Mouse (Mus musculus) bone marrow, adult 2 months (tissue): Measurements from ENCODE around the gene Myo15b. TPM values are rescaled to one million over a fixed set of nuclear protein-coding genes. Genes with fewer than 3 reads are reported as not detected.
A peak's percentile ranks its signal among the peaks of the same experiment; 100 is the strongest.

Source experiments
- H3K27ac ChIP-seq: fragments of 200-500 bp; 2 replicates; pipeline ENCODE4 v1.5.1; 2012; ENCODE audit warnings: low read depth, mild to moderate bottlenecking, control low read depth, inconsistent platforms, low read length; ENCODE audit not compliant: control insufficient read depth, poor library complexity, insufficient read depth
- H3K4me1 ChIP-seq: fragments of 200-500 bp; 2 replicates; pipeline ENCODE4 v1.6.1; 2011; ENCODE audit warnings: low read length; ENCODE audit not compliant: control insufficient read depth, insufficient read depth
- H3K4me3 ChIP-seq: fragments of 200-500 bp; replicated peaks from 2 replicates; pipeline ENCODE3; 2011; ENCODE audit warnings: mild to moderate bottlenecking, low read depth, low read length, control low read depth; ENCODE audit not compliant: control insufficient read depth
- CTCF ChIP-seq: fragments of 200-500 bp; IDR thresholded peaks from 2 replicates; pipeline ENCODE4 v1.5.1; 2011; ENCODE audit warnings: low read length, control low read depth; ENCODE audit not compliant: control insufficient read depth, insufficient read depth
- POLR2A ChIP-seq: fragments of 200-500 bp; IDR thresholded peaks from 2 replicates; pipeline ENCODE4 v1.6.1; 2011; ENCODE audit warnings: low read depth, mild to moderate bottlenecking, control low read depth, low read length, borderline replicate concordance; ENCODE audit not compliant: control insufficient read depth
- WGBS: fragments of 180-500 bp; shearing (Covaris S2); methylation state at CpG from one replicate; pipeline ENCODE4 v1.1.7; 2018; 5-methylcytosine and 5-hydroxymethylcytosine counted together
- polyA plus RNA-seq: library from polyadenylated mRNA; stranded (reverse); fragments of >200 nt; gene quantifications from 2 replicates; pipeline ENCODE4 v1.2.4, GENCODE M21; 2011; ENCODE audit warnings: low replicate concordance; ENCODE audit not compliant: missing spikeins, insufficient read depth, insufficient read length

The Myo15b gene
- polyA plus RNA-seq, 1 experiment, result 0.57 TPM

- Histone ChIP-seq H3K4me3 (no peak overlapping the region), H3K4me1 (no peaks in the 10 kb centered on the region), H3K27ac (no peak overlapping the region)
- TF ChIP-seq POLR2A (no peak), CTCF (no peak)
- WGBS, result 75% methylated on average over 11 of the region's 11 CpGs
Measured at GRCm38 (mm10) chr11:115836656-115837395, 21.4 kb upstream of the Myo15b start.

DNA sequence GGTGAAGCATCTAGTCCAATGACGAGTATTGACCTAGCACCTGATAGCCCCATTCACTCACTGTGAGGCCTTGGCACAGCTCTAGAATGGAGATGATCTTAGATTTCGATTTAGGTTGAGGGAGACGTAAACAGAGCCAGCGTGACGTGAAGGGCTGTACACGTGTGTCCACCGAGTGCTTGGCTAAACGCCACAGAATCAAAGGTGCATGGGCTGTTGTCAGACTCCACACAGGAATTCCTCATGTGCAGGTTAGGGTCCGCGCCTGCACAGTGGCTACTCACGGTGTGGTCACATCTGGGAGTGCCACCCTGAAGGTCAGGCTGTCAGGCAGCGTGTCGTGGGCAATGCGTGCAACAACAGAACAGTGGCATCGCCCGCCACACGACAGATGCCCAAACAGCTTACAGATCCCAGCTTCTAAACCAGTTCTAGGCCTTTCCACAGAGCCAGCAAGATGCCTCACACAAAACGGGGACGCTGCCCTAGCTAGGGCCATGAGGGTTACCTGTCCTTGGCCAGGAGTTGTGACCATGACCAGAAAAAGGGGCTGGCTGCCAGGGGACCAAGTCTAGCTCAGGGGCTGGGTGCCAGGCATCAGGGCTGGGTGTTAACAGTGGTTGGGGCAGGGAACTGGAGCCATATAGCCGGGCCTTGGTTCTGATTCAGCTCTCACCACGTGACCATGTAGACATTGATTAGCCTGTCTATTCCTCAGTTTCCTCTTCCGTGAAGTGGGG lies 20.4 kb upstream of the Myo15b start:
- Histone ChIP-seq H3K27ac (no peak overlapping the region), H3K4me3 (no peak overlapping the region), H3K4me1 (no peaks in the 10 kb centered on the region)
- 87% methylated on average over 22 of the region's 22 CpGs for WGBS
- TF ChIP-seq POLR2A (no peak), CTCF (no peak)

DNA sequence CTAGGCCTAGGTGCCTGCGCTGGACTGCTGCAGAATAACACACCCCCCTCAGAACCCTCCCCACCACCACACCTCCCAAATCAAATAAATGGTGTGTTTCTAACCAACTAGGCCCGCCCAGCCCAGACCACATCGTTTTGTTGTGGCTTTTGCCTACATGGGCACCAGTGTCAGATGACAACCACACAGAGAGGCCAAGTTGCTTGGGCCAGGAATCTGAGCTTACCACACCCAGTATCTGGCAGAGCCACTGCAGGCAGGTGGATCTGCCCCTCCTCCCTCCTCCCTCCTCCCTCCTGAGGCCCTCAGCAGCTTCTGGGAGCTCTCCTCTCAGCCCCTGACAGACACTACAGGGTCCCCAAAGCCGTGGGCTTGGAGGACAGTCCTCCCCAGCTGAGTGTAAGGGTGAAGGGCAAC lies 19.3 kb upstream of the Myo15b start:
- Histone ChIP-seq H3K4me1 (no peaks in the 10 kb centered on the region), H3K27ac (no peak overlapping the region), H3K4me3 (no peak overlapping the region)
- WGBS, result 46% methylated on average over 4 of the region's 4 CpGs
- no peak for TF ChIP-seq POLR2A
- no peak for TF ChIP-seq CTCF

- no peak for TF ChIP-seq CTCF
- TF ChIP-seq POLR2A, result no peak
- Histone ChIP-seq H3K4me3 (no peak overlapping the region), H3K4me1 (no peaks in the 10 kb centered on the region), H3K27ac (no peak overlapping the region)
- 74% methylated on average over 3 of the region's 3 CpGs for WGBS
Measured at GRCm38 (mm10) chr11:115839732-115840131, 18.5 kb upstream of the Myo15b start.

- Histone ChIP-seq H3K4me3 (no peak overlapping the region), H3K27ac (no peak overlapping the region), H3K4me1 (no peaks in the 10 kb centered on the region)
- peak; percentile 17; the same call in 1 of the 2 replicates for TF ChIP-seq CTCF
- TF ChIP-seq POLR2A, result no peak
- 81% methylated on average over 6 of the region's 6 CpGs for WGBS
Measured at GRCm38 (mm10) chr11:115841044-115841443, 17.2 kb upstream of the Myo15b start.

DNA sequence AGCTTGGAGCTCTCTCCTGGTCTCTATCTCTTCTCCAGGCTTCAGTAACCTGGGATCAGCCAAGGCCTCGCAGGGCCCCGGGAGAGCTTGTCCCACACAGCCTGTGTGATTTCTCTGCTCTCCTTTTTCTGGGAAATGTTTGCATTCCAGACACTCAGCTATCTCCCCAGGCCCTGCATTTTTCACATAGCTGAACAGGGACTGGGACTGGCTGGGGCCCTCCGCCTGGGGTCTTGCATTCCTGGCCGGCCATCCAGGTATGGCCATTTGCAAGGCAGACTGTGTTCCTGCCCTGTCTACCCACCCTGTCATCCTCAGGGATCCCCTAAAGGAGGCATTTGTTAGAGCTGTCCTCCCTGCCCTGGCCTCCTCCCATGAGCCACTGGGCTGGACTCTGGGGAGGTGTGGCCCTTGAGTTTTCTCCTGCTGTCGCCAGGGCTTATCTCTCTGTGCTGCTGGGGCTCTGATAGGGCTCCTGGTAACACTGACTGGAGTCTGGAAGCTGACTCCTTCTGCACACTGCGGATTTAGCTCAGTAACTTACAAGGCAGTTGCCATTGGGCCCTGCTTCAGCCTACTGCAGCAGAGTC lies 16.1 kb upstream of the Myo15b start:
- Histone ChIP-seq H3K4me3 (no peak overlapping the region), H3K4me1 (no peaks in the 10 kb centered on the region), H3K27ac (no peak overlapping the region)
- 74% methylated on average over 6 of the region's 6 CpGs for WGBS
- TF ChIP-seq CTCF, result no peak
- TF ChIP-seq POLR2A, result no peak

GRCm38 (mm10) chr11:115843141-115843890 lies 14.9 kb upstream of the Myo15b start:
- Histone ChIP-seq H3K4me3 (no peak overlapping the region), H3K4me1 (no peaks in the 10 kb centered on the region), H3K27ac (no peak overlapping the region)
- TF ChIP-seq POLR2A (no peak), CTCF (no peak)
- 87% methylated on average over 11 of the region's 14 CpGs for WGBS

DNA sequence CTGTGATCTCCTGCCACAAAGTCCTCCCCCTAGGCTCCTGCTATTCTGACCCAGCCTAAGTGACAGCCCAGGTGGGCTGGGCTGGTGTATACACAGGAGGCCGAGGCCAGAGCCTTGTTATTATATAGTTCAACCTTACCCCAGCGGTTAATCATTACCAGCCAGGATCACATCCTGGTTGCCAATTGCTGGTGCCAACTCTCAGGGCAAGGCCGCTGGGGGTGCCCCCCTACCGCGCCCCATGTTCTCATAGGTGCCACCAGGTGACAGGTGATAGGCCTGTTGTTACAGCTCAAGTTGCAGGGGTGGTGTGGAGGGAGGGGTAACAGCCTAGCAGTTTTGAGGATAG lies 14.3 kb upstream of the Myo15b start:
- 94% methylated on average over 5 of the region's 5 CpGs for WGBS
- H3K4me1 ChIP-seq, result no peaks in the 10 kb centered on the region
- no peak overlapping the region for H3K4me3 ChIP-seq
- TF ChIP-seq CTCF, result no peak
- no peak for TF ChIP-seq POLR2A
- no peak overlapping the region for H3K27ac ChIP-seq
